Mouse (Mus musculus): ENCODE data around the gene Tap1. TPM values are rescaled to one million over a fixed set of nuclear protein-coding genes. Genes with fewer than 3 reads are reported as not detected.
A peak's percentile ranks its signal among the peaks of the same experiment; 100 is the strongest.
"Not testable (repeated sequence)": the region's sequence is repeated elsewhere in the genome, so short reads cannot be mapped to it uniquely, and the experiment has no call there.

Tap1 gene
- total RNA-seq, 2 experiments from 2014 or later: 5.7 to 11.4 TPM

DNA sequence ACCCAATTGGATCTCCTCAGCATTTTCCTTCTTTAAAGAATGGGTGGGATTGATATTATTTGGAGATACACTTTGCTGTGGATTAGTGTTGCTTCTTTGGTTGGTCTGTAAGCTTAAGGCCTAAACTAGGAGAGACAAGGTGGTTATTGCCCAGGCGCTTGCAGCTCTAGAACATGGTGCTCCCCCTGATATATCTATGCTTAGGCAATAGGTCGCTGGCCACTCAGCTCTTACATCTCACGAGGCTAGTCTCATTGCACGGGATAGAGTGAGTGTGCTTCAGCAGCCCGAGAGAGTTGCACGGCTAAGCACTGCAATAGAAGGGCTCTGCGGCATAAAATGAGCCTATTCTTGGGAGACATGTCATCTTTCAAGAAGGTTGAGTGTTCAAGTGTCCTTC is 44.7 kb downstream of the Tap1 start:
- DNase-seq: not testable (repeated sequence)

DNA sequence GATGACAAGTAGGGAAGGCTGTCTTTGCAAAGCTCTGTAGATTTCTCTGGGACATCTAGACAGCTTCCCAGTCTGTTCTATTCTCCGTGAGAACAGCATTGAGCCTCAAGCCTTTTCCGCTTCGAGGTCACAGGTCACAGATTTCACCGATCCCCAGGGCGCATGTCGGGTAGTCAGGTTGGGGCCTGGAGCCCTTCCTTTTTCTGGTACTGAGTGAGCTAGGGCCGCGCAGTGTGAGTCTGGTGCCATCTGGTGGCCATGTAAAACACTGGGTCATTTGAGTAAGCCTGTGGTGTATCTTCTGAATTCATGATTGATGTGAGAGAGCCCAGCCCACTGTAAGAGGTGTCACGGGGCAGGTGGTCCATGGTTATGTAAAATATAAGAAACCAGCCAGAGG is 47.6 kb downstream of the Tap1 start:
- peak; percentile 87 to 88 for DNase-seq

DNA sequence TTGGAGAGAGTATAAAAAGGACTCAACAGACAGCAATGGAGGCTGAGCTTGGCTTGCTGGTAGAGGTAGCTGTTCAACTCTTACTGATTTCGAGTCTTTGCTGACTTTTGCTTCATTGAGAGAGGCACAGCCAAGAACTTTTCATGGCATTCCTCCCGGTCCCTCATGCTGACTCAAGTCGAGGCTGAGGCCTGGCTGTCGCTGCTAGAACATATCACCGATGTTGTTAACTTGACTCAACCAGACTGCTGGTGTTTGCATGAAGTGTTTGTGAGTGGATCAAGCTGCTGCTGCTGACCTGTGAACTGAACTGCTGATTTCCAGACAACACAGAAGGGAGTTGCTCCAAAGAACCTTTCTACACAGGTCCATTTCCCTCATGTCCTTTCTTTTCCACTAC is 49.3 kb downstream of the Tap1 start:
- no peak for DNase-seq

DNA sequence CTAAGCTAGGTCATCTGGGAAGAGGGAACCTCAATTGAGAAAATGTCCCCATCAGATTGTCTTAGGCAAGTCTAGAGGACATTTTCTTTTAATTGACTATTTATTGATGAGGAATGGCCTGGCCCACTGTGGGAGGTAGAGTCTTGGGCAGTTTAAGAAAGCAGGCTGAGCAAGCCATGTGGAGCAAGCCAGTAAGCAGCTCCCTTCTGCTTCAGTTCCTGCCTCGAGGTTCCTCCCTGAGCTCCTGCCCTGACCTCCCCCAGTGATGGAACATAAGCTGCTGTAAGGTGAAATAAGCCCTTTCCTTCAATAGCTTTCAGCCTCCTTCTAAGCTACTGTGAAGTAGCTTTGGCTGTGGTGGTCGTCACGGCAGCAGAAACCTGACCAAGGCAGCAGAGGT is 50.4 kb downstream of the Tap1 start:
- no peak for DNase-seq

DNA sequence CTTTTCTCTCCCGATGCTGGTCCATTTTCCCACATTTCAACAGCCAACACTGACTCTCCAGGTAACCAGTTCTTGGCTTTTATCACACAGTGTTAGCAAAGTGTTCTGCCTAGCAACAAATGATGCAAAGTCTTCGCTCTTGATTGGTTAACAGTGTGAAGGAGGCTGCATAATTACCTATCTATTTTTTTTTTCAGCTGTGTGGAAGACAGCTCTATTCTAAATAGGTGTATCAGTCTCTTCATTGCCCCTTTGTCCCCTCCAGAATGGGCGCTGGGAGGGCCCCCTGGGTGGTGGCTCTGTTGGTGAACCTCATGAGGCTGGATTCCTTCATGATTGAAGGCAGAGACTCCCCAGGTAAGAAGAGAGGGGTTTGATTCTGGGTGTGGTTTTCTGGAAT is 51.4 kb downstream of the Tap1 start, which contains the start of gene H2-Ob:
Gene H2-Ob, plus strand, starts transcription at position 198 of the 400 bp plus-strand sequence.
- peak; percentile 51 to 66 for DNase-seq

DNA sequence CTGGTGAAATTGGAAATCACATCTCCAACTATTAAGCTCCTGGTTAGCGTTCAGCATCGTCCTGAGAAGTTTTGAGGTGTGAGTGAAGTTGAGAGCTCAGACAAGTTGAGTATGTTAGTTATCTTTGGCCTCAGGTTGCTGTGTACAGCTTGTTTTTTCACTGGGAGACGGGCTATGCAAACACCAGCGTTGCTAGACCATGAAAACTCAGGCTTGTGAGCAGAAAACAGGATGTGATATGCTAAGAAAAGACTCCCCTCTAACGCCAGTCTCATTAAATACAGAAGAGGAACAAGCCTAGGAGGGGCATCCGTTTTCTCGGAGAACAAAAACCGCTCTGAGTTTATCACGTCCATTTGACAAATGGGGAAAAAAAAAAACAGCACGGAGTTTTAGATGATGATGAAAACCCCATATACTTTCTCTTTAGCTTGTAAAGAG is 52.3 kb downstream of the Tap1 start:
- peak in 1 of 2 experiments; percentile 47 for DNase-seq

DNA sequence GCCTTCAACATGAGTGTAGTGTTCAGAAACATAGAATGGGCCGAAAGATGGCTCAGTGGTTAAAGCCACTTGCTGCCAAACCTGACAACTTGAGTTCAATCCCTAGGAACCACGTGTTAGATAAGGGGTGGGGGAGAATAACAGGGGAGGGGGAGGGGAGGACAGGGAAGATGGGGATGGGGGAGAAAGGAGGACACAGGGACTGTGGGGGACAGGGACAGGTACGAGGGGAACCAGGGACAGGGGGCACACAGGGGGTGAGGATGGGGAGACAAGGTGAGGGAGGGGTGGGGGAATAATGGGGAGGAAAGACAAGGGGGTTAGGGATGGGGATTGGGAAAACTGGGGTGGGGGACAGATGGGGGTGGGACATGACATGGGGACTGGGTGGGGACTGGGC is 53.0 kb downstream of the Tap1 start:
- DNase-seq: no peak

DNA sequence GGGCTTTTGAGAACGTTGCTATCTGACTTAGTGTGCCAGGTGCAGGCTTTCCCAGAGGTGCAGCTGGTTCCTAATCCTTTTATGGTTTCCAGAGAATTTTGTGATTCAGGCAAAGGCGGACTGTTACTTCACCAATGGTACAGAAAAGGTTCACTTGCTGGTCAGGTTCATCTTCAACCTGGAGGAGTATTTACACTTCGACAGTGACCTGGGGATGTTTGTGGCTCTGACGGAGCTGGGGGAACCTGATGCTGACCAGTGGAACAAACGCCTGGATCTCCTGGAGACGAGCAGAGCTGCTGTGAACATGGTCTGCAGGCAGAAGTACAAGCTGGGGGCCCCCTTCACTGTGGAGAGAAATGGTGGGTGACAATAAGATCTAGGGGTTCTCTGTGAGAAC is 53.6 kb downstream of the Tap1 start:
- DNase-seq: no peak

DNA sequence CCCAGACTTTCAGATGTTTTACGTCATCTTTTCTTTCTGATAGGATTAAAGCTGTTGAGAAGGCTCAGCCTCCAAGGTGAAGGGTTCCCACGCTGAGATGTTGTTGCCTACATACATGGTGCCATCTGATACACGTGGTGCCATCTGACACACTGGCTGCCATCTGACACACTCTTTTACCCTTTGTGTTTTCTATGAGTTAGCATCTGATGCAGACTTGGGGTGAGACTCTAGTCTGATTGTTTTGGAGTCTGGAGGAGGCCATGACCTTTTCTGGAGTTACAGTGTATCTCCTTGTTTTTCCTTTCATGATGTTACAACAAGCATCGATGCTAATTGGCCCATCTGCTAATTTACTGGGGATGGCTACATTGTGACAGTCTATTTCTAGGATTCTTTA is 57.3 kb downstream of the Tap1 start:
- no peak for DNase-seq

Other genes with a start within 250 kb of the Tap1 start
- gene Pfdn6, start 247.2 kb upstream of the Tap1 start, total RNA-seq (2021): 10 to 100 TPM; 69.9 to 76.1 TPM
- gene Wdr46, start 246.9 kb upstream of the Tap1 start, total RNA-seq (2021): 10 to 100 TPM; 10.3 to 10.9 TPM
- 1 to 10 TPM; 1.3 to 1.8 TPM for gene B3galt4, start 236.1 kb upstream of the Tap1 start, total RNA-seq (2021)
- 10 to 100 TPM; 36.8 to 39.7 TPM for gene Vps52, start 231.7 kb upstream of the Tap1 start, total RNA-seq (2021)
- 100 to 1,000 TPM; 419 to 435 TPM for gene Rps18, start 231.6 kb upstream of the Tap1 start, total RNA-seq (2021)
- 100 to 1,000 TPM; 204 to 337 TPM for gene H2-K1, start 187.2 kb upstream of the Tap1 start, total RNA-seq (2021)
- 10 to 100 TPM; 13.2 to 16.9 TPM for gene Ring1, start 162.9 kb upstream of the Tap1 start, total RNA-seq (2021)
- 100 to 1,000 TPM; 131 to 137 TPM for gene H2-Ke6, start 159.5 kb upstream of the Tap1 start, total RNA-seq (2021)
- 10 to 100 TPM; 66.3 to 67.0 TPM for gene Slc39a7, start 155.9 kb upstream of the Tap1 start, total RNA-seq (2021)
- gene Rxrb, start 155.7 kb upstream of the Tap1 start, total RNA-seq (2021): 10 to 100 TPM; 42.3 to 45.4 TPM
- 1 to 10 TPM in 1 of 2 experiments, under 1 TPM in 1; 0.55 to 1.7 TPM for gene Col11a2, start 148.1 kb upstream of the Tap1 start, total RNA-seq (2021)
- 1 to 10 TPM in 1 of 2 experiments, not detected in 1; 1.6 TPM for gene H2-Oa, start 95.2 kb upstream of the Tap1 start, total RNA-seq (2021)
- gene H2-DMa, start 68.0 kb upstream of the Tap1 start, total RNA-seq (2021): 1 to 10 TPM; 5.9 to 7.2 TPM
- 10 to 100 TPM; 64.5 to 79.0 TPM for gene Brd2, start 64.9 kb upstream of the Tap1 start, total RNA-seq (2021)
- 1 to 10 TPM; 2.0 to 7.5 TPM for gene H2-DMb2, start 44.2 kb upstream of the Tap1 start, total RNA-seq (2021)
- gene H2-DMb1, start 34.5 kb upstream of the Tap1 start, total RNA-seq (2021): 1 to 10 TPM; 3.0 to 3.9 TPM
- 10 to 100 TPM; 13.1 to 25.3 TPM for gene Psmb9, start 211 bp downstream of the Tap1 start, total RNA-seq (2021)
- 10 to 100 TPM; 19.5 to 34.4 TPM for gene Psmb8, start 10.2 kb downstream of the Tap1 start, total RNA-seq (2021)
- gene Tap2, start 16.0 kb downstream of the Tap1 start, total RNA-seq (2021): 10 to 100 TPM; 25.3 to 33.3 TPM
- 1 to 10 TPM in 1 of 2 experiments, under 1 TPM in 1; 0.77 to 5.7 TPM for gene H2-Ob, start 51.4 kb downstream of the Tap1 start, total RNA-seq (2021)
- 10 to 100 TPM; 36.6 to 43.8 TPM for gene H2-Ab1, start 70.1 kb downstream of the Tap1 start, total RNA-seq (2021)
- gene H2-Aa, start 100.3 kb downstream of the Tap1 start, total RNA-seq (2021): 10 to 100 TPM; 52.0 to 53.2 TPM
- gene H2-Eb1, start 118.3 kb downstream of the Tap1 start, total RNA-seq (2021): 10 to 100 TPM; 54.9 to 60.2 TPM
- under 1 TPM in 1 of 2 experiments, not detected in 1; 0.46 TPM for gene H2-Eb2, start 138.1 kb downstream of the Tap1 start, total RNA-seq (2021)
- gene Btnl2, start 167.3 kb downstream of the Tap1 start, total RNA-seq (2021): under 1 TPM; 0.26 to 0.32 TPM
- not detected for gene Btnl1, start 189.6 kb downstream of the Tap1 start, total RNA-seq (2021)
- not detected for gene BC051142, start 211.3 kb downstream of the Tap1 start, total RNA-seq (2021)

Measured in heart, adult 18-20 months (tissue).